Mouse (Mus musculus): Measurements from ENCODE around the gene Ankrd27. TPM values are rescaled to one million over a fixed set of nuclear protein-coding genes. Genes with fewer than 3 reads are reported as not detected.

The Ankrd27 gene
- polyA plus RNA-seq, 1 experiment, result 4.3 TPM

DNA sequence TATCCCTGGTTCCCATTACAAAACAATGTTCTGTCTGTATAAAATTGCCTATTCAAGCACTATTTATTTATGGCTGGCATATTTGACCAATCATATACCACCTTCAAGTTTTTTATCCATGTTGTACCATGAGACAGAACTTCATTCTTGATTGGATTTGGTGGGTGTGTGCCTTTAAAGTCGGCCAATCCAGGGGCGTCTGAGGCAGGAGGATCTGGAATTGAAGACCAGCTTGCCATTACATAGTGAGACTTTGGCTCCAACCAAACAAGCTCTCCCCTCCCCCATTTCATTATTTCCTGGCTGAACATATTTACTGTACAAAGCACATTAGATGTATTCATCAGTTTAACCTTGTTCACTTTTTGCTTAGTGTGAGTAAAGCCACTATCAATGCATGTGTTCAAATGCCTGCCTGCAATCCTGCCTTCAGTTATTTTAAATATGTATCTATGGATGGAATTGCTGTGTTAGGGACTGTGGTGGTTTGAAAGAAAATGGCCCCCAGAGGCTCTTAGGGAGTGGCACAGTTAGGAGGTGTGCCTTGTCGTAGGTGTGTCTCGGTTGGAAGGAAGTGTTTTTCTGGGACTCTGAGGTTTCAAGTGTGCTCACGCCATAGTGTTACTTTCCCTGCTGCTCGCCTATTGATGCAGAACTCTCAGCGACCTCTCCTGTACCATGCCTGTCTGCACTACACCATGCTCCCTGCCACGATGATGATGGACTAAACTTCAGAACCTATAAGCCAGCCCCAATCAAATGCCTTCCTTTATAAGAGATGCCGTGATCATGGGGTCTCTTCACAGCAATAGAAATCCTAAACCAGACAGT, 62.4 kb downstream of the Ankrd27 start:
- H3K4me3 ChIP-seq (replicated peaks), result no peak overlapping the region
- peaks cover 23% of the 10 kb centered on the region for H3K36me3 ChIP-seq (ENCODE audit: control insufficient read depth)
- H3K27me3 ChIP-seq (ENCODE audit: control insufficient read depth), result no peaks in the 10 kb centered on the region; the same call in 1 of the 2 replicates
- TF ChIP-seq GATA1 (IDR thresholded peaks at IDR 0.05; ENCODE audit: low read length) (no peak), TAL1 (IDR thresholded peaks at IDR 0.05; ENCODE audit: low read length) (no peak)
- peaks cover 36% of the 10 kb centered on the region for H3K4me1 ChIP-seq (ENCODE audit: control insufficient read depth)
- H3K9me3 ChIP-seq (ENCODE audit: control insufficient read depth, low read length), result no peaks in the 10 kb centered on the region

DNA sequence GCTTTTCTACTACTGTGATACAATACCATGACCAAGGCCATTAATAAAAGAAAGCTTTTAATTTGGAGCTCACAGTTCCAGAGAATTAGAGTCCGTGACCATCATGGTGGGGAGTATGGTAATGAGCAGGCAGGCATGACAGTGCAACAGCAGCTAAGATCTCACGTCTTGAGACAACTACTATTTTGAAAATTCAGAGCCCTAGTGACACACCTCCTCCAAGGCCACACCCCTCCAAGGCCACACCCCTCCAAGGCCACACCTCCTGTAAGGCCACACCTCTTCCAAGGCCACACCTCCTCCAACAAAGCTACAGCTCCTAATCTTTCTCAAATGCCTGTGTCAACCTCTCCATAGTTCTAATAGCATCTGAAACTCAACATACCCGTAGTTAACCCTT, 63.0 kb downstream of the Ankrd27 start:
- no peaks in the 10 kb centered on the region for H3K9me3 ChIP-seq (ENCODE audit: control insufficient read depth, low read length)
- no peaks in the 10 kb centered on the region; the same call in 1 of the 2 replicates for H3K27me3 ChIP-seq (ENCODE audit: control insufficient read depth)
- H3K36me3 ChIP-seq (ENCODE audit: control insufficient read depth), result peaks cover 17% of the 10 kb centered on the region
- H3K4me1 ChIP-seq (ENCODE audit: control insufficient read depth), result peaks cover 36% of the 10 kb centered on the region
- TF ChIP-seq TAL1 (IDR thresholded peaks at IDR 0.05; ENCODE audit: low read length), result no peak
- no peak for TF ChIP-seq GATA1 (IDR thresholded peaks at IDR 0.05; ENCODE audit: low read length)
- no peak overlapping the region for H3K4me3 ChIP-seq (replicated peaks)

DNA sequence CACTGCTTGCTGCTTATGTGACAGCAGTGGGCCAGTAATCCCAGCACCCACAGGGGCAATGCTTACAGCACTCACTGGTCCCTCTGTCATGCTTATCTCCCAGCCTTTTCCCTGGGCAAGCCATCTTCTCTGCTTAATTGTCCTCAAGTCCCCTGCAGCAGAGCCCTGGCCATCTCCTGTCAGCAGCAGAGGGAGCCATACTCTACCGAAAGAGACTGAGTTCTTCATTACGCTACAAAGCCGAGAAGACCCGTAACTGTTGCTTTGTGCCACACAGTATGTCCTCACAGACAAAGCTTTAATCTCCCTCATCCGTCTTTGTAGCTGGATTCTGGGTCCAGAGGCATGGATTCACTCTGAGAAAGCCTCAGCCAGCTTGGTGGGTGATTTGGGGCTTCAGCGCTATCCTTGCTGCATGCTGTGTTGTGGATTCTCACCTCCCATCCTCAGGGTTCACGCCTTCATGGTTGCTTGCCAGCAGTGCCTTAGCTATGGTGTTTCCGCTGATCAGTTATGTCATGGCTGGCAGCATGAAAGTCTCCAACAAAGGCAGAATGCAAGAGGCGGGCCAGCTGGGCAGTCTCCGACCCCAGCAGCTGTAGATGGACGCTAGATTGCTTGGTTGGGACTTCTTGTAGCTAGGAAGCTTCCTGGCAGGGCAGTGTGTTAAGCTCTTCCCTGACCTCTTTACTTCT, 64.8 kb downstream of the Ankrd27 start:
- no peaks in the 10 kb centered on the region; the same call in 1 of the 2 replicates for H3K27me3 ChIP-seq (ENCODE audit: control insufficient read depth)
- H3K36me3 ChIP-seq (ENCODE audit: control insufficient read depth), result no peaks in the 10 kb centered on the region
- no peak overlapping the region for H3K4me3 ChIP-seq (replicated peaks)
- no peak for TF ChIP-seq TAL1 (IDR thresholded peaks at IDR 0.05; ENCODE audit: low read length)
- no peak for TF ChIP-seq GATA1 (IDR thresholded peaks at IDR 0.05; ENCODE audit: low read length)
- peaks cover 33% of the 10 kb centered on the region for H3K4me1 ChIP-seq (ENCODE audit: control insufficient read depth)
- H3K9me3 ChIP-seq (ENCODE audit: control insufficient read depth, low read length), result no peaks in the 10 kb centered on the region

DNA sequence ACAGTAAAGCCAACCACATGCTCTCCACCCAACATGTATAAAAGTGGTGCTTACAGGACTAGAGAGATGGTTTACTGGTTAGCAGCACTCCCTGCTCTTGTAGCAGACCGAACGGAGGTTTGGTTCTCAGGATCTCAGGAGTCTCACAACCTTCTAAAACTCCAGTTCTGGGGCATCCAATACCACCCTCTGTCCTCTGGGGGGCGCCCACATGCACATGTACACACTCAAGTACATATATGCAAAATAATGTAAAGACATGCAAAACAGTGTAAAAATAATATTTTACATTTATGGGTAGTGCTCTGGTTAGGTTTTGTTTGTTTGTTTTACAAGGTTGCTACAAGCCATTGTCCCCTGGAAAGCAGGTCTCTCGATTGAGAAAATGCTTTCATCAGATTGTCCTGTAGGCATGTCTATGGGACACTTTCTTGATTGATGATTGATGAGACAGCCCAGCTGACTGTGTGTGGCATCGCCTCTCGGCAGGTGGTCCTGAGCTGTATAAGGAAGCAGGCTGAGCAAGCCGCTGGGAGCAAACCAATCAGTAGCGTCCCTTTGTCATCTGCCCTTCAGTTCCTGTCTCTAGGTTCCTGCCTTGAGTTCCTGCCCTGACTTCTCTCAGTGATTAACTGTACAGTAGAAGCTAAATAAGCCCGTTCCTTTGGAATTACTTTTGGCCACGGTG, 65.7 kb downstream of the Ankrd27 start:
- TF ChIP-seq GATA1 (IDR thresholded peaks at IDR 0.05; ENCODE audit: low read length), result no peak
- no peak for TF ChIP-seq TAL1 (IDR thresholded peaks at IDR 0.05; ENCODE audit: low read length)
- H3K4me1 ChIP-seq (ENCODE audit: control insufficient read depth), result peaks cover 28% of the 10 kb centered on the region
- H3K36me3 ChIP-seq (ENCODE audit: control insufficient read depth), result no peaks in the 10 kb centered on the region
- H3K9me3 ChIP-seq (ENCODE audit: control insufficient read depth, low read length), result no peaks in the 10 kb centered on the region
- H3K27me3 ChIP-seq (ENCODE audit: control insufficient read depth), result no peaks in the 10 kb centered on the region; the same call in 1 of the 2 replicates
- no peak overlapping the region for H3K4me3 ChIP-seq (replicated peaks)

DNA sequence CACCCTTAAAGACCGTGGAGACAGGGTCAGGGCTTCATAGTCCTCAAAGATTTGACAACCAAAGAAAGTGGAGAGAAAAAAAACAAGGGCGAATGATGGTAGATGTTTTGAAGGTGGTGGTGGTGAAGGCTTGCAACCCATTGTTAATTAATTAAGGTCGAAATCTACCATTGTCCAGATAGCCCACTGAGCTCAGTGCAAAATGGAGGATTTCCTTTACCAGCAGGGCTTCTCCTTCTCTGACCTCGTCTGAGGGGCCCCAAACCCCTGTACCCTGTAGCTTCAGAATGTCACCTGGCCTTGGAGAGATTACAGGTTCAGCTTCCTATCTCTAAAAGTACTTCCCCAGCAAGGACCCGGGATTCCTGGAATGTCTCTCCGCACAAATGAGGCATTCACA, 71.8 kb downstream of the Ankrd27 start:
- Histone ChIP-seq H3K27me3 (ENCODE audit: control insufficient read depth) (no peaks in the 10 kb centered on the region), H3K4me3 (replicated peaks) (no peak overlapping the region), H3K4me1 (ENCODE audit: control insufficient read depth) (no peaks in the 10 kb centered on the region), H3K9me3 (ENCODE audit: control insufficient read depth, low read length) (no peaks in the 10 kb centered on the region), H3K36me3 (ENCODE audit: control insufficient read depth) (no peaks in the 10 kb centered on the region)
- TF ChIP-seq GATA1 (IDR thresholded peaks at IDR 0.05; ENCODE audit: low read length), result no peak
- TF ChIP-seq TAL1 (IDR thresholded peaks at IDR 0.05; ENCODE audit: low read length), result no peak

DNA sequence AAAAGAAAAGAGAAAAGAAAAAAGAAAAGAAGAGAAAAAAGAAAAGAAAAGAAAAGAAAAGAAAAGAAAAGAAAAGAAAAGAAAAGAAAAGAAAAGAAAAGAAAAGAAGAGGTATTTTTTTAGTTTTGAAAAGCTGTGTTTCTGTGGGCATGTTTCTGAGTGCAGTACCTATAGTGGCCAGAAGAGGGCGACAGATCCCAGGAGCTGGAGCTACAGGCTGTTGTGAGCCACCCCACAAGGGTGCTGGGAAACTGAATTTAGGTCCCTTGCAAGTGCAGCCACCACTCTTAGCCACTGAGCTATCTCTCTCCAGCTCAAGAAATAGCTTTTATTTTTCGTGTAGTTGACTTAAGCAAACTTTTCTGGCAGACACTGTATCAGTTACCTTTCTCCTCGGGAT, 73.1 kb downstream of the Ankrd27 start:
- H3K4me1 ChIP-seq (ENCODE audit: control insufficient read depth), result no peaks in the 10 kb centered on the region
- H3K36me3 ChIP-seq (ENCODE audit: control insufficient read depth), result no peaks in the 10 kb centered on the region
- H3K9me3 ChIP-seq (ENCODE audit: control insufficient read depth, low read length), result no peaks in the 10 kb centered on the region
- TF ChIP-seq TAL1 (IDR thresholded peaks at IDR 0.05; ENCODE audit: low read length) (no peak), GATA1 (IDR thresholded peaks at IDR 0.05; ENCODE audit: low read length) (no peak)
- H3K27me3 ChIP-seq (ENCODE audit: control insufficient read depth), result no peaks in the 10 kb centered on the region
- H3K4me3 ChIP-seq (replicated peaks), result no peak overlapping the region

DNA sequence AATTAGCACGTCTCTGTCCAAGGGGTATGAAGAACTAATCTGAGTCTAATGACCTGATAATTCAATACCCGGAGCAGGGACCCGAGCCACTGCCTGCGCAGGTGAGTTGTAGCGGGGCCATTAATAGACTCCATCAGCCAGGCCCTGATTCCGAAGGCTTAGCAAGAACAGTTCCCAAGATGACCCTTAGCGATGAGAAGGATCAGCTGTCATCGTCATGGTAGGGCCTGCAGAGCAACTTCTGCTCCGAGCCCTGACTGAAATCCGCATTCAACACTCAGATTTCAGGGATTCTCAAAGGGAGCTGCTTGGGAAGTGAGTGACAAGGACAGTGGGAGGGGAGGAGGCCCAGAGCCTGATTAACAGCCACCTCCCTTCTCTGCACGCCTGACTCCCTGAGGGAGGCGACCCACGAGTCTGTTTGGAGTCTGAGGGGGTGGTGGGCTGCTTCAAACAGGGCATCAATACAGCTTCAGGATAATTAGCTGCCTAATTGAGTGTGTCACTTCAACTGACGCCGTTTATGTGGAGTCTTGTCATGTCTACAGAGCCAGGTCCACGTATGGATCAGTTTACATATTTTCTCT, 77.8 kb downstream of the Ankrd27 start:
- no peak for TF ChIP-seq GATA1 (IDR thresholded peaks at IDR 0.05; ENCODE audit: low read length)
- TF ChIP-seq TAL1 (IDR thresholded peaks at IDR 0.05; ENCODE audit: low read length), result no peak
- H3K4me3 ChIP-seq (replicated peaks), result no peak overlapping the region
- no peaks in the 10 kb centered on the region for H3K27me3 ChIP-seq (ENCODE audit: control insufficient read depth)
- H3K4me1 ChIP-seq (ENCODE audit: control insufficient read depth), result no peaks in the 10 kb centered on the region
- H3K9me3 ChIP-seq (ENCODE audit: control insufficient read depth, low read length), result no peaks in the 10 kb centered on the region
- no peaks in the 10 kb centered on the region for H3K36me3 ChIP-seq (ENCODE audit: control insufficient read depth)

DNA sequence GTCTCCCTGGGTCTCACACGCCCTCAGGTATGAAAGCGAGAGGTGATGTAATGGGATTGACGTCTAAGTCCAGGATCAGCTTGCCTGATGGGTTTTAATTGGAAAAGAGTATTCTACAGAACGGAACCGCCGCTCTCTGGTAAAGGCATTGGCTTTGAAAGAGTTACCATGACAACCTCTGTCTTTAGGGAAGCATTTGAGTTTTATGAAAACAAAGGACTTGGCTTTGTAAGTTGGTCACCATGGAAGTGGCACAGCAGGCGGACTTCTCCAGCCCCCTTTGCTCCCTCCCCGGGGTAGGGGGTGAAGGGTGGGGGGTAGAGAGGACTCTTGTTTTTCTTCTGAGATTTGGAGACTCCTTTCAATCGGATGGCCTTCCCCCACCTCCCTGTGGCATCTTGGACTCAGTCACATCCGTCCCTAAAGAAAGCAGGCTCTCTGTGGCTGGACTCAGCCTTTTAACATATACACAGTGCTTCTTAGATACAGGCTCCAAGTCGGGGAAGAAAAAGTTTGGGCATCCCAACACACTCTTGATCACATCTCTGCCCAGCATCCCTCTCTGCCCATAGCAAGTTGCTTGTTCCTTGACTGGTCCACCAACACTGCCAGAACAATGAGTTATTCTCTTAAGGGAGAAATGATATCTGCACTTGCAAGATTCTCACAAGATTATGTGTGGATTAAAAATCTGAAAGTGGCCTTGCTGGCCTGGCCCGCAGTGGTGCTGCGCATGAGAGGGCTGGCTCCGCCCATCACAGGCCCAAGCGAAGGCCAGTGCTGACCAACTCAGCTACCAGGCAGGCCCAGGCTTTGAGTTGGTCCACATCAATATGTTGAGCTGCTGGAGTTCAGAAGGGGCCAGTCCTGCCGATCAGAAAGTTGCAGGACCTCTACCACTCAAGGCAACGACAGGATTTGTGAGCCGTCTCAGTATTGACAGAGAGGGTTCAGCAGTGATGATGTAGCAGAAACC, 82.3 kb downstream of the Ankrd27 start:
- no peaks in the 10 kb centered on the region for H3K36me3 ChIP-seq (ENCODE audit: control insufficient read depth)
- no peaks in the 10 kb centered on the region for H3K4me1 ChIP-seq (ENCODE audit: control insufficient read depth)
- no peak overlapping the region for H3K4me3 ChIP-seq (replicated peaks)
- H3K9me3 ChIP-seq (ENCODE audit: control insufficient read depth, low read length), result no peaks in the 10 kb centered on the region
- no peaks in the 10 kb centered on the region for H3K27me3 ChIP-seq (ENCODE audit: control insufficient read depth)
- TF ChIP-seq TAL1 (IDR thresholded peaks at IDR 0.05; ENCODE audit: low read length) (no peak), GATA1 (IDR thresholded peaks at IDR 0.05; ENCODE audit: low read length) (no peak)
